Mouse (Mus musculus): Measurements from ENCODE around the gene Phf12.
A peak's percentile ranks its signal among the peaks of the same experiment; 100 is the strongest.

Phf12 gene

GRCm38 (mm10) chr11:78073577-78074276 lies 91.2 kb downstream of the Phf12 start:
- peak; percentile 80 for DNase-seq (ENCODE audit: low read depth, low spot score)

DNA sequence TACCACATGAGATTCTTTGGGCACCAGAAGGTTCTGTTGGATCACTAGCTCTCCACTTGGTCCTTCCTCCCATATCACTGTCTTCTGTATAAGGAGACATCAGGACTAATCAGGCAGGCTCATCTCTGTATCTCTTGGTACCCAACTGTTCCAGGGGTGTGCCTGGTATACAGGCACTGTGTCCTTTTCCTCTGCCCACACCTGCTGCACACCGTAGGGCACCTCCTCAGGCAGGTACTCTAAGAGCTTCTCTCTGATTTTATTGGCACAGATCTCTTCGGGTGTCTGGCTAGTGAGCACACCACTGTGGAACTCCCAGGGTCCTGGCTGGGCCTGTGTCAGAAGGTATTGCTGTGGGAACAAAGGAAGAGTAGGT lies 91.7 kb downstream of the Phf12 start:
- no peak for DNase-seq (ENCODE audit: low read depth, low spot score)

DNA sequence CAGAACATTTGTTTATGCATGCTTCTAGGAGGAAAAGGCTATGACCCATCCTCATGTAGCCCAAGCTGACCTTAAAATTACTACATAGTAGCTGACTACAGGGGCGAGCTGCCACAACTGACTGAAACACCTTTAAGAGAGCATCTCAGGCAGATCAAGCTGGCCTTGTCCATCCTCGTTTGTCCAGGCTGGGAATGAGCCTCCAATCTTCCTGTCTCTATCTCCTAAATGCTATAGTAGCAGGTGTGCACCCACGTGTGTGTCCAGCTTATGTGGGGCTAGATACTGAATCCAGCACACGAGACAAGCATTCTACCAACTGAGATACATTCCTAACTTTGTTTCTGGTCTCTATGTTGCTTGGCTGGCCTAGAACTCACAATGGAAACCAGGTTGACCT lies 92.1 kb downstream of the Phf12 start:
- no peak for DNase-seq (ENCODE audit: low read depth, low spot score)
